Mouse (Mus musculus): ENCODE measurements around the gene Prrx2. TPM values are rescaled to one million over a fixed set of nuclear protein-coding genes. Genes with fewer than 3 reads are reported as not detected.

The Prrx2 gene
- polyA plus RNA-seq (2015; fragmentation: Illumina TruSeq; extraction: RNeasy Lipid Tissue Mini Kit (QIAGEN cat#74804); ENCODE audit: insufficient read depth, low read depth, low replicate concordance), result not detected

DNA sequence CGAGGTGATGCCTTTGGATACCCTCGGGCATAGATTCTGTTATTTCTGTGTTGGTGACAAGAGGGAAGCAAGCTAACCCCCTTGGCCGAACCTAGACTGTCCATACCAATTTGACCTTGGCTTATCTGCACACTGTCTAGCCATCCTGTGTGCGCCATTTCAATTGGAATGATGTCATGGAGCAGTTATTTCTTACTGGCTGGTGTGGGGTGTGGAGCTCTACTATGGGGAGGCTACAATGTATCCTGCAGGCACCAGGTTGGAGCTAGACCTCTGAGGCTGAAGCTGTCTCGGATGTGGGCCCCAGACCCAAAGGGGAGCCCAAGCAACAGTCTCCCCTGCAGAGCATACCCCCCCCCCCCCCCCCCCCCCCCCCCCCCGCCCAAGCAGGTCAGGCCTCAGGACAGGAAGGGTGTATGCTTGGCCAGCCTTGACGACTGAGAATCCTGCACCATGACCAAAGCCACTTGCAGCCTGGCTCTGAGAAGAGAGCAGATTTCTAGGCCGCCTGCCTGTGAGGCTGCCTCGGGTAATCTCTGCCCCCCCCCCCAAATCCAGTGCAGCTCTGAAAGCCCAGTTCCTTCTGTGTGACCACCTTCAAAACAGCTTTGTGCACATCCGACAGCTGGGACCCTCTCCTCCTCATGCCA is at the start of gene Prrx2:
Prrx2 (plus strand) TSS at position 600 of the 650 bp plus-strand sequence.

GRCm38 (mm10) chr2:30803604-30804003 is 31.2 kb upstream of the Prrx2 start, which contains the start of gene 1700001O22Rik:
TSS of gene 1700001O22Rik (minus strand) at chr2:30803661.

DNA sequence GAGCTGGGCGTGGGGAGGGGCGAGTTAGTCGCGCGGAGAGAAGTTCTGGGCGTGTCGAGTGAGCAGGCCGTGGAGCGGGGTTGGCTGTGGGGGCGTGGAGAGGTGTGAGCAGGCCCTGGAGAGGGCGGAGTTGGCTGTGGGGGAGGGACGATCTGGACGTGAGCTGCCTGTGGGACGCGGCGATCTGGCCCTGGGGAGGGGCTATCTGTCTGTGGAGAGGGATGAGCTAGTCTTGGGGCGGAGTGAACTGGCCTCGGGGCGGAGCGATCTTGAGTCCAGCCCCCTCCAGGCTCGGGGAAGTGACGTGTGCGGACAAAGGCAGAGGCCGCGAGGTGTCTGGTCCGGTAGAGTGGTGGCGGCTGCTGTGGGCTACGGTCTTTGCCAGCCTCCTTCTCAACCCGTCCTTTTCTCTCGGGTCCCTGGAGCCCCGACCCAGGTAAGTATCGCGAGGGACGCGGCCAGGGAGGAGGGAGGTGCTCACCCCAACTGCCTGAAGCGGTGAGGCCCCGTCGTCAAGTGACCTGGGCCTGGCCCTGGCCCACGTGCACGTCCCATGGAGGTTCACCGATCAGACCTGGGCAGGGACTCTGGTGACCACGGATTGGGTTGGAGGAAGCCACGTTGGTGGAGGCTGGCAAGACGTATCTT is 27.0 kb upstream of the Prrx2 start, which contains the start of gene Ntmt1:
Ntmt1 (plus strand) TSS at position 179 of the 648 bp plus-strand sequence.

DNA sequence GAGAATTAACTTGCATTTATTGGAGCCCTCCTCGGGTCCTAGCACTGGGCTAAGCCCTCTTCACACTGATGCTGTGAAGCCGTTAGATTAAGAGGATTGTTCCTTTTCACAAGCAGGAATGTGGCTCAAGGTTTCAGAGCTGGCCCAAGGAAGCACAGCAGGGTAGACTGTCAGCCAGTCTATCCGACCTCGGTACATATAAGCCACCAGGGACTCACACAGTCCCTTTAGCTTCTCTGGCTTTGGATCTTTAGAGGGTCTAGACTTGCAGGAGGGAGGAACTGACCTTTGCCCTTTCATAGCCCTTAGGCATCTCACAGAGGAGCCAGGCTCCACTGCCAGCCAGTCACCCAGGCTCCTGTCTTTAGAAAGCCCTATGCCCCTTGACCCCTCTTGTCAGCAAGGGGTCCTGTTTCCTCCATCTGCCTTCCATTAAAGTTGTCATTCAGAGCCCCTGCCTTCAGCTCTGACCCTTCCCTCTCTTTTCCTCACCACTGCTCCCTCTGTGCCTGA is 4.4 kb upstream of the Prrx2 start, which contains the start of gene Asb6:
Asb6 (minus strand) TSS at position 51 of the 513 bp plus-strand sequence.

GRCm38 (mm10) chr2:30929483-30930045 is 94.8 kb downstream of the Prrx2 start, which contains the start of gene Ptges:
TSS of gene Ptges (minus strand) at chr2:30929863.

Other genes starting within 250 kb of the Prrx2 start
- not detected for gene Cstad, start 239.9 kb upstream of the Prrx2 start, polyA plus RNA-seq (2015; fragmentation: Illumina TruSeq; extraction: RNeasy Lipid Tissue Mini Kit (QIAGEN cat#74804); ENCODE audit: insufficient read depth, low read depth, low replicate concordance)
- 2.9 TPM for gene 1700001O22Rik, start 31.3 kb upstream of the Prrx2 start, polyA plus RNA-seq (2015; fragmentation: Illumina TruSeq; extraction: RNeasy Lipid Tissue Mini Kit (QIAGEN cat#74804); ENCODE audit: insufficient read depth, low read depth, low replicate concordance)
- 8.3 TPM for gene Ntmt1, start 27.1 kb upstream of the Prrx2 start, polyA plus RNA-seq (2015; fragmentation: Illumina TruSeq; extraction: RNeasy Lipid Tissue Mini Kit (QIAGEN cat#74804); ENCODE audit: insufficient read depth, low read depth, low replicate concordance)
- 9.7 TPM for gene Asb6, start 4.6 kb upstream of the Prrx2 start, polyA plus RNA-seq (2015; fragmentation: Illumina TruSeq; extraction: RNeasy Lipid Tissue Mini Kit (QIAGEN cat#74804); ENCODE audit: insufficient read depth, low read depth, low replicate concordance)
- 4.4 TPM for gene Ptges, start 94.9 kb downstream of the Prrx2 start, polyA plus RNA-seq (2015; fragmentation: Illumina TruSeq; extraction: RNeasy Lipid Tissue Mini Kit (QIAGEN cat#74804); ENCODE audit: insufficient read depth, low read depth, low replicate concordance)
- 20.6 TPM for gene Tor1b, start 118.0 kb downstream of the Prrx2 start, polyA plus RNA-seq (2015; fragmentation: Illumina TruSeq; extraction: RNeasy Lipid Tissue Mini Kit (QIAGEN cat#74804); ENCODE audit: insufficient read depth, low read depth, low replicate concordance)
- gene Tor1a, start 133.0 kb downstream of the Prrx2 start, polyA plus RNA-seq (2015; fragmentation: Illumina TruSeq; extraction: RNeasy Lipid Tissue Mini Kit (QIAGEN cat#74804); ENCODE audit: insufficient read depth, low read depth, low replicate concordance), result 14.5 TPM
- gene BC005624, start 147.2 kb downstream of the Prrx2 start, polyA plus RNA-seq (2015; fragmentation: Illumina TruSeq; extraction: RNeasy Lipid Tissue Mini Kit (QIAGEN cat#74804); ENCODE audit: insufficient read depth, low read depth, low replicate concordance), result 11.1 TPM
- gene Usp20, start 147.3 kb downstream of the Prrx2 start, polyA plus RNA-seq (2015; fragmentation: Illumina TruSeq; extraction: RNeasy Lipid Tissue Mini Kit (QIAGEN cat#74804); ENCODE audit: insufficient read depth, low read depth, low replicate concordance), result 4.5 TPM